In genomic region chr2:90613006-90613405, GRCm38 (mm10) we compare ENCODE assay signal across 22 mouse cellular contexts. TPM values are rescaled to one million over a fixed set of nuclear protein-coding genes. Genes with fewer than 3 reads are reported as not detected.
DNase-seq lines count a peak whose midpoint lies in the region; ATAC-seq lines count a peak whose summit lies in the region.
"Had no signal": no experiment of that assay in that cellular context is flagged by ENCODE, and none has a peak within 500 bp of the region (broad histone marks: within the 10 kb centered on the region; RNA-seq: fewer than 3 reads in every experiment).

No protein-coding gene starts in this region.

- ATAC-seq in granulocyte monocyte progenitor cell, adult 5-6 weeks (replicated peaks; ENCODE audit: poor library complexity, severe bottlenecking): peak; percentile 68
- ATAC-seq: forebrain, postnatal 0 days; hindbrain, embryonic 16.5 days had no signal

- peak; percentile 86 for DNase-seq in heart, adult 11 months
- DNase-seq in heart, postnatal 4 days: no peak
- DNase-seq in 3134 (ENCODE audit: extremely low read depth, insufficient read length, low spot score): peak; percentile 55
- DNase-seq in Muller cell, postnatal 12 days (ENCODE audit: inconsistent ontology term): peak; percentile 3
- DNase-seq in lung, postnatal 10 days: no peak
- DNase-seq in urinary bladder, postnatal 4 days (ENCODE audit: low spot score in 2 of 2): no peak
- no peak for DNase-seq in urinary bladder, adult 2 months (ENCODE audit: low spot score)
- DNase-seq: adrenal gland, postnatal 36 days; cerebellum, adult 11 months; cerebellum, adult 9-11 months; forebrain, postnatal 0 days; gastrocnemius, adult 2 months; kidney, adult 8-10 months; kidney, postnatal 14 days; lung, adult 18-20 months; lung, postnatal 14 days; midbrain, embryonic 14.5 days; right cerebral cortex, postnatal 25 days; thymus, adult 18-20 months; thymus, postnatal 36 days had no signal

RNA-seq across cellular contexts. Expression of gene Ptprj, which starts 32.6 kb away (rescaled TPM):
- total RNA-seq in heart, postnatal 4 days (2021): 1 to 10 TPM; 7.6 to 8.7 TPM
- total RNA-seq in granulocyte monocyte progenitor cell, adult 5-6 weeks (2014; fragmentation: Nextera tagmentation): 14.5 and 15.0 TPM in 2 replicates
- 13.3 and 15.9 TPM in 2 replicates for total RNA-seq in granulocyte monocyte progenitor cell, adult 5-6 weeks (2017)
- polyA plus RNA-seq in urinary bladder, adult 2 months (2012; rRNA removed): 7.1 and 10.1 TPM in 2 replicates

Comparison
In these comparisons a context has a peak if more than half of its experiments do, and no peak if none do; other contexts are left out.
1. DNase-seq: peak in heart, adult 11 months (single experiment), 3134 (single experiment) and Muller cell, postnatal 12 days (single experiment); none in heart, postnatal 4 days (single experiment), lung, postnatal 10 days (single experiment), urinary bladder, postnatal 4 days (0 of 2) and urinary bladder, adult 2 months (single experiment).